Mouse (Mus musculus): ENCODE results near the gene Gabpb2.

GRCm38 (mm10) chr3:95186100-95186499, 31.6 kb downstream of the Gabpb2 start:
- TF ChIP-seq CTCF (IDR thresholded peaks at IDR 0.05; ENCODE audit: low read depth, low read length): no peak
- no peak for TF ChIP-seq POLR2A (IDR thresholded peaks at IDR 0.05; ENCODE audit: extremely low read depth, insufficient read depth, low read length)

Measured in liver, adult 2 months (tissue).